Mouse (Mus musculus) midbrain, embryonic 14.5 days (tissue): ENCODE measurements around the gene Cdc37. TPM values are rescaled to one million over a fixed set of nuclear protein-coding genes. Genes with fewer than 3 reads are reported as not detected.

Source experiments
- ATAC-seq: fragments of 200-750 bp; cut with Nextera tagmentation; 2 replicates; pipeline ENCODE4 v1.8.0; 2017; ENCODE audit warnings: moderate number of reproducible peaks, moderate library complexity; ENCODE audit not compliant: low FRiP score, low TSS enrichment
- DNase-seq: peaks from one replicate; pipeline ENCODE4 v3.0.0-alpha.2; 2015
- H3K27ac ChIP-seq: fragments of 300-500 bp; sonication (generic); replicated peaks from 2 replicates; pipeline ENCODE4 v1.5.1; 2014; ENCODE audit warnings: mild to moderate bottlenecking, low read depth, low read length, moderate library complexity
- H3K27me3 ChIP-seq: fragments of 300-500 bp; sonication (generic); 2 replicates; pipeline ENCODE4 v1.6.1; 2014; ENCODE audit warnings: low read length, control low read depth, mixed read lengths; ENCODE audit not compliant: control insufficient read depth, insufficient read depth
- H3K36me3 ChIP-seq: fragments of 300-500 bp; sonication (generic); 2 replicates; pipeline ENCODE4 v1.6.1; 2014; ENCODE audit warnings: low read length, control low read depth; ENCODE audit not compliant: control insufficient read depth, insufficient read depth
- H3K4me1 ChIP-seq: fragments of 300-500 bp; sonication (generic); 2 replicates; pipeline ENCODE4 v1.6.1; 2014; ENCODE audit warnings: mild to moderate bottlenecking, antibody characterized with exemption, low read length, control low read depth; ENCODE audit not compliant: control insufficient read depth, insufficient read depth
- H3K4me2 ChIP-seq: fragments of 300-500 bp; sonication (generic); 2 replicates; pipeline ENCODE4 v1.6.1; 2014; ENCODE audit warnings: mild to moderate bottlenecking, low read length, moderate library complexity
- H3K4me3 ChIP-seq: fragments of 300-500 bp; sonication (generic); replicated peaks from 2 replicates; pipeline ENCODE4 v1.5.1; 2014; ENCODE audit warnings: low read depth, low read length
- H3K9ac ChIP-seq: fragments of 300-500 bp; sonication (generic); replicated peaks from 2 replicates; pipeline ENCODE4 v1.6.1; 2014; ENCODE audit warnings: mild to moderate bottlenecking, low read length, moderate library complexity
- H3K9me3 ChIP-seq: fragments of 300-500 bp; sonication (generic); 2 replicates; pipeline ENCODE4 v1.6.1; 2016; ENCODE audit warnings: low read length, control low read depth, mixed read lengths; ENCODE audit not compliant: control insufficient read depth
- WGBS: fragments of 180-500 bp; shearing (Covaris S2); extraction: QIAGEN DNeasy Blood & Tissue Kit; methylation state at CpG from one replicate; pipeline ENCODE4 v1.1.7; 2014; 5-methylcytosine and 5-hydroxymethylcytosine counted together
- polyA plus RNA-seq: library from polyadenylated mRNA; unstranded; fragments of >200 nt; fragmentation: Nextera tagmentation; extraction: Ambion mirVana; gene quantifications from 2 replicates; pipeline ENCODE4 v1.2.1, GENCODE M21; 2014

Cdc37 gene
- polyA plus RNA-seq, 1 experiment from 2014 or later = 223 TPM

GRCm38 (mm10) chr9:21121483-21121882 is 28.3 kb downstream of the Cdc37 start:
- ATAC-seq = no peak
- H3K36me3 ChIP-seq = peaks cover 55% of the 10 kb centered on the region
- H3K27ac ChIP-seq = no peak overlapping the region
- H3K9ac ChIP-seq = no peak overlapping the region
- no peaks in the 10 kb centered on the region for H3K9me3 ChIP-seq
- no peak overlapping the region for H3K4me2 ChIP-seq
- H3K27me3 ChIP-seq = no peaks in the 10 kb centered on the region
- no peak for DNase-seq
- no peak overlapping the region for H3K4me3 ChIP-seq
- WGBS = 93% methylated on average over 16 of the region's 16 CpGs
- H3K4me1 ChIP-seq = no peaks in the 10 kb centered on the region

- no peak for DNase-seq
- H3K9me3 ChIP-seq = no peaks in the 10 kb centered on the region
- WGBS = 88% methylated on average over 6 of the region's 6 CpGs
- no peaks in the 10 kb centered on the region for H3K27me3 ChIP-seq
- no peak for ATAC-seq
- no peak overlapping the region for H3K9ac ChIP-seq
- peaks cover 22% of the 10 kb centered on the region for H3K36me3 ChIP-seq
- H3K4me2 ChIP-seq = no peak overlapping the region
- no peaks in the 10 kb centered on the region for H3K4me1 ChIP-seq
- no peak overlapping the region for H3K4me3 ChIP-seq
- no peak overlapping the region for H3K27ac ChIP-seq
Observed at GRCm38 (mm10) chr9:21117073-21117472, 32.7 kb downstream of the Cdc37 start.

- H3K27me3 ChIP-seq = no peaks in the 10 kb centered on the region
- no peaks in the 10 kb centered on the region for H3K9me3 ChIP-seq
- no peak overlapping the region for H3K27ac ChIP-seq
- no peak overlapping the region for H3K9ac ChIP-seq
- 94% methylated on average over 8 of the region's 8 CpGs for WGBS
- no peak overlapping the region for H3K4me3 ChIP-seq
- H3K36me3 ChIP-seq = peaks cover 7% of the 10 kb centered on the region
- no peaks in the 10 kb centered on the region for H3K4me1 ChIP-seq
- no peak overlapping the region for H3K4me2 ChIP-seq
- ATAC-seq (no peak), DNase-seq (no peak)
Observed at GRCm38 (mm10) chr9:21115105-21115504, 34.7 kb downstream of the Cdc37 start.

GRCm38 (mm10) chr9:21114190-21114589 is 35.6 kb downstream of the Cdc37 start:
- Histone ChIP-seq H3K9ac (no peak overlapping the region), H3K4me2 (no peak overlapping the region), H3K4me1 (no peaks in the 10 kb centered on the region), H3K27ac (no peak overlapping the region), H3K4me3 (no peak overlapping the region), H3K9me3 (no peaks in the 10 kb centered on the region), H3K27me3 (no peaks in the 10 kb centered on the region), H3K36me3 (peaks cover 4% of the 10 kb centered on the region; the same call in 1 of the 2 replicates)
- 88% methylated on average over 7 of the region's 7 CpGs for WGBS
- DNase-seq (no peak), ATAC-seq (no peak)

- no peak for ATAC-seq
- 91% methylated on average over 6 of the region's 6 CpGs for WGBS
- no peak overlapping the region for H3K4me2 ChIP-seq
- no peaks in the 10 kb centered on the region for H3K4me1 ChIP-seq
- H3K9ac ChIP-seq = no peak overlapping the region
- DNase-seq = no peak
- peaks cover 7% of the 10 kb centered on the region; the same call in 1 of the 2 replicates for H3K36me3 ChIP-seq
- H3K27ac ChIP-seq = no peak overlapping the region
- no peaks in the 10 kb centered on the region for H3K27me3 ChIP-seq
- no peak overlapping the region for H3K4me3 ChIP-seq
- no peaks in the 10 kb centered on the region for H3K9me3 ChIP-seq
Observed at GRCm38 (mm10) chr9:21113751-21114150, 36.0 kb downstream of the Cdc37 start.

GRCm38 (mm10) chr9:21107607-21108237 is 42.1 kb downstream of the Cdc37 start:
- no peak for DNase-seq
- no peaks in the 10 kb centered on the region for H3K4me1 ChIP-seq
- H3K4me2 ChIP-seq = no peak overlapping the region
- no peak overlapping the region for H3K9ac ChIP-seq
- 0 out of 2 replicates have a peak, but pooled peaks cover 10% of the 10 kb centered on the region for H3K36me3 ChIP-seq
- no peaks in the 10 kb centered on the region for H3K27me3 ChIP-seq
- no peaks in the 10 kb centered on the region for H3K9me3 ChIP-seq
- H3K27ac ChIP-seq = no peak overlapping the region
- 40% methylated on average over 23 of the region's 23 CpGs for WGBS
- no peak overlapping the region for H3K4me3 ChIP-seq
- ATAC-seq = no peak

GRCm38 (mm10) chr9:21105760-21106564 is 43.8 kb downstream of the Cdc37 start:
- no peak for ATAC-seq
- no peak for DNase-seq
- Histone ChIP-seq H3K27me3 (no peaks in the 10 kb centered on the region), H3K27ac (no peak overlapping the region), H3K4me1 (no peaks in the 10 kb centered on the region), H3K9me3 (no peaks in the 10 kb centered on the region), H3K4me3 (no peak overlapping the region), H3K4me2 (no peak overlapping the region), H3K9ac (no peak overlapping the region), H3K36me3 (0 out of 2 replicates have a peak, but pooled peaks cover 10% of the 10 kb centered on the region)
- WGBS = 79% methylated on average over 5 of the region's 5 CpGs

- 87% methylated on average over 6 of the region's 6 CpGs for WGBS
Observed at GRCm38 (mm10) chr9:21104814-21105213, 45.0 kb downstream of the Cdc37 start.

More at GRCm38 (mm10) chr9:21104814-21105213, 45.0 kb downstream of the Cdc37 start:
- H3K4me3 ChIP-seq = no peak overlapping the region
- DNase-seq (no peak), ATAC-seq (no peak)
- no peaks in the 10 kb centered on the region for H3K9me3 ChIP-seq
- no peak overlapping the region for H3K27ac ChIP-seq
- 0 out of 2 replicates have a peak, but pooled peaks cover 10% of the 10 kb centered on the region for H3K36me3 ChIP-seq
- H3K4me1 ChIP-seq = no peaks in the 10 kb centered on the region
- no peak overlapping the region for H3K9ac ChIP-seq
- H3K4me2 ChIP-seq = no peak overlapping the region
- H3K27me3 ChIP-seq = no peaks in the 10 kb centered on the region
